Mouse (Mus musculus): ENCODE data around the gene Kcnh4. TPM values are rescaled to one million over a fixed set of nuclear protein-coding genes. Genes with fewer than 3 reads are reported as not detected.

Kcnh4 gene
- polyA plus RNA-seq, 1 experiment = 0.05 TPM

- Histone ChIP-seq H3K36me3 (ENCODE audit: control insufficient read depth, insufficient read depth) (no peaks in the 10 kb centered on the region), H3K4me2 (ENCODE audit: low read depth) (no peak overlapping the region), H3K27me3 (ENCODE audit: control insufficient read depth, insufficient read depth, insufficient read length) (no peaks in the 10 kb centered on the region), H3ac (ENCODE audit: control insufficient read depth, insufficient read length) (no peak overlapping the region), H3K79me2 (ENCODE audit: control insufficient read depth, insufficient read depth) (no peaks in the 10 kb centered on the region), H3K4me3 (no peak overlapping the region)
- TF ChIP-seq MAX (IDR thresholded peaks at IDR 0.05; ENCODE audit: low read depth) (no peak), CEBPB (IDR thresholded peaks at IDR 0.05; ENCODE audit: insufficient read depth, poor library complexity, severe bottlenecking) (no peak), TCF3 (IDR thresholded peaks at IDR 0.05; ENCODE audit: insufficient read length, low read depth) (no peak), USF1 (IDR thresholded peaks at IDR 0.05; ENCODE audit: low read depth) (no peak), POLR2AphosphoS2 (IDR thresholded peaks at IDR 0.05; ENCODE audit: insufficient read length, low read depth) (no peak), MYOD1 (IDR thresholded peaks at IDR 0.05; ENCODE audit: control insufficient read depth in 1 of 3, insufficient read length in 2 of 3, low read depth in 2 of 3) (no peak)
Observed at GRCm38 (mm10) chr11:100785774-100786173, 26.0 kb upstream of the Kcnh4 start.

- no peaks in the 10 kb centered on the region for H3K36me3 ChIP-seq (ENCODE audit: control insufficient read depth, insufficient read depth)
- no peaks in the 10 kb centered on the region for H3K27me3 ChIP-seq (ENCODE audit: control insufficient read depth, insufficient read depth, insufficient read length)
- no peaks in the 10 kb centered on the region for H3K79me2 ChIP-seq (ENCODE audit: control insufficient read depth, insufficient read depth)
- TF ChIP-seq POLR2AphosphoS2 (IDR thresholded peaks at IDR 0.05; ENCODE audit: insufficient read length, low read depth) (no peak), POLR2A (IDR thresholded peaks at IDR 0.05; ENCODE audit: insufficient read length, low read depth) (no peak), E2F4 (IDR thresholded peaks at IDR 0.05; ENCODE audit: insufficient read depth) (no peak), TCF3 (IDR thresholded peaks at IDR 0.05; ENCODE audit: insufficient read length, low read depth) (no peak), REST (IDR thresholded peaks at IDR 0.05; ENCODE audit: insufficient read depth, insufficient read length) (no peak), CEBPB (IDR thresholded peaks at IDR 0.05; ENCODE audit: insufficient read depth, poor library complexity, severe bottlenecking) (no peak), TCF12 (IDR thresholded peaks at IDR 0.05; ENCODE audit: insufficient read depth, poor library complexity, severe bottlenecking) (no peak), MYOG (IDR thresholded peaks at IDR 0.05; ENCODE audit: control insufficient read depth in 1 of 3, insufficient read depth in 1 of 3, insufficient read length in 2 of 3, low read depth in 2 of 3) (no peak), SRF (IDR thresholded peaks at IDR 0.05; ENCODE audit: control insufficient read depth, insufficient read length, low read depth) (no peak), MAX (IDR thresholded peaks at IDR 0.05; ENCODE audit: low read depth) (no peak), USF1 (IDR thresholded peaks at IDR 0.05; ENCODE audit: low read depth) (no peak), MYOD1 (IDR thresholded peaks at IDR 0.05; ENCODE audit: control insufficient read depth in 1 of 3, insufficient read length in 2 of 3, low read depth in 2 of 3) (no peak)
- no peak overlapping the region for H3ac ChIP-seq (ENCODE audit: control insufficient read depth, insufficient read length)
- no peak overlapping the region for H3K4me3 ChIP-seq
- H3K4me2 ChIP-seq (ENCODE audit: low read depth) = no peak overlapping the region
Observed at GRCm38 (mm10) chr11:100784286-100784685, 24.5 kb upstream of the Kcnh4 start.

- Histone ChIP-seq H3K79me2 (ENCODE audit: control insufficient read depth, insufficient read depth) (no peaks in the 10 kb centered on the region), H3K4me3 (no peak overlapping the region), H3K27me3 (ENCODE audit: control insufficient read depth, insufficient read depth, insufficient read length) (no peaks in the 10 kb centered on the region), H3ac (ENCODE audit: control insufficient read depth, insufficient read length) (no peak overlapping the region), H3K4me2 (ENCODE audit: low read depth) (no peak overlapping the region), H3K36me3 (ENCODE audit: control insufficient read depth, insufficient read depth) (no peaks in the 10 kb centered on the region)
- TF ChIP-seq TCF12 (IDR thresholded peaks at IDR 0.05; ENCODE audit: insufficient read depth, poor library complexity, severe bottlenecking) (no peak), CEBPB (IDR thresholded peaks at IDR 0.05; ENCODE audit: insufficient read depth, poor library complexity, severe bottlenecking) (no peak), MYOG (IDR thresholded peaks at IDR 0.05; ENCODE audit: control insufficient read depth in 1 of 3, insufficient read depth in 1 of 3, insufficient read length in 2 of 3, low read depth in 2 of 3) (no peak), MAX (IDR thresholded peaks at IDR 0.05; ENCODE audit: low read depth) (no peak), POLR2A (IDR thresholded peaks at IDR 0.05; ENCODE audit: insufficient read length, low read depth) (no peak), E2F4 (IDR thresholded peaks at IDR 0.05; ENCODE audit: insufficient read depth) (no peak), MYOD1 (IDR thresholded peaks at IDR 0.05; ENCODE audit: control insufficient read depth in 1 of 3, insufficient read length in 2 of 3, low read depth in 2 of 3) (no peak), REST (IDR thresholded peaks at IDR 0.05; ENCODE audit: insufficient read depth, insufficient read length) (no peak)
Observed at GRCm38 (mm10) chr11:100782568-100782967, 22.8 kb upstream of the Kcnh4 start.

GRCm38 (mm10) chr11:100781763-100782475, 22.2 kb upstream of the Kcnh4 start:
- Histone ChIP-seq H3K27me3 (ENCODE audit: control insufficient read depth, insufficient read depth, insufficient read length) (no peaks in the 10 kb centered on the region), H3K4me3 (no peak overlapping the region), H3ac (ENCODE audit: control insufficient read depth, insufficient read length) (no peak overlapping the region), H3K36me3 (ENCODE audit: control insufficient read depth, insufficient read depth) (no peaks in the 10 kb centered on the region), H3K4me2 (ENCODE audit: low read depth) (no peak overlapping the region), H3K79me2 (ENCODE audit: control insufficient read depth, insufficient read depth) (no peaks in the 10 kb centered on the region)
- TF ChIP-seq E2F4 (IDR thresholded peaks at IDR 0.05; ENCODE audit: insufficient read depth) (no peak), TCF3 (IDR thresholded peaks at IDR 0.05; ENCODE audit: insufficient read length, low read depth) (no peak), SRF (IDR thresholded peaks at IDR 0.05; ENCODE audit: control insufficient read depth, insufficient read length, low read depth) (no peak), REST (IDR thresholded peaks at IDR 0.05; ENCODE audit: insufficient read depth, insufficient read length) (no peak), MAX (IDR thresholded peaks at IDR 0.05; ENCODE audit: low read depth) (no peak), CEBPB (IDR thresholded peaks at IDR 0.05; ENCODE audit: insufficient read depth, poor library complexity, severe bottlenecking) (no peak), MYOG (IDR thresholded peaks at IDR 0.05; ENCODE audit: control insufficient read depth in 1 of 3, insufficient read depth in 1 of 3, insufficient read length in 2 of 3, low read depth in 2 of 3) (no peak), MYOD1 (IDR thresholded peaks at IDR 0.05; ENCODE audit: control insufficient read depth in 1 of 3, insufficient read length in 2 of 3, low read depth in 2 of 3) (no peak), POLR2A (IDR thresholded peaks at IDR 0.05; ENCODE audit: insufficient read length, low read depth) (no peak)

- Histone ChIP-seq H3K4me3 (no peak overlapping the region), H3K4me2 (ENCODE audit: low read depth) (no peak overlapping the region), H3K79me2 (ENCODE audit: control insufficient read depth, insufficient read depth) (no peaks in the 10 kb centered on the region), H3K27me3 (ENCODE audit: control insufficient read depth, insufficient read depth, insufficient read length) (no peaks in the 10 kb centered on the region), H3ac (ENCODE audit: control insufficient read depth, insufficient read length) (no peak overlapping the region), H3K36me3 (ENCODE audit: control insufficient read depth, insufficient read depth) (no peaks in the 10 kb centered on the region)
- TF ChIP-seq POLR2A (IDR thresholded peaks at IDR 0.05; ENCODE audit: insufficient read length, low read depth) (no peak), MYOD1 (IDR thresholded peaks at IDR 0.05; ENCODE audit: control insufficient read depth in 1 of 3, insufficient read length in 2 of 3, low read depth in 2 of 3) (no peak), USF1 (IDR thresholded peaks at IDR 0.05; ENCODE audit: low read depth) (no peak), MAX (IDR thresholded peaks at IDR 0.05; ENCODE audit: low read depth) (no peak), E2F4 (IDR thresholded peaks at IDR 0.05; ENCODE audit: insufficient read depth) (no peak), TCF3 (IDR thresholded peaks at IDR 0.05; ENCODE audit: insufficient read length, low read depth) (no peak), POLR2AphosphoS2 (IDR thresholded peaks at IDR 0.05; ENCODE audit: insufficient read length, low read depth) (no peak), REST (IDR thresholded peaks at IDR 0.05; ENCODE audit: insufficient read depth, insufficient read length) (no peak), TCF12 (IDR thresholded peaks at IDR 0.05; ENCODE audit: insufficient read depth, poor library complexity, severe bottlenecking) (no peak)
Observed at GRCm38 (mm10) chr11:100780247-100780646, 20.5 kb upstream of the Kcnh4 start.

Data from myocyte (in vitro differentiated cells).